Mouse (Mus musculus): ENCODE data around the gene Fam216b.

Gene Fam216b

GRCm38 (mm10) chr14:78043079-78043478, 45.7 kb downstream of the Fam216b start:
- DNase-seq (ENCODE audit: low spot score): no peak

DNA sequence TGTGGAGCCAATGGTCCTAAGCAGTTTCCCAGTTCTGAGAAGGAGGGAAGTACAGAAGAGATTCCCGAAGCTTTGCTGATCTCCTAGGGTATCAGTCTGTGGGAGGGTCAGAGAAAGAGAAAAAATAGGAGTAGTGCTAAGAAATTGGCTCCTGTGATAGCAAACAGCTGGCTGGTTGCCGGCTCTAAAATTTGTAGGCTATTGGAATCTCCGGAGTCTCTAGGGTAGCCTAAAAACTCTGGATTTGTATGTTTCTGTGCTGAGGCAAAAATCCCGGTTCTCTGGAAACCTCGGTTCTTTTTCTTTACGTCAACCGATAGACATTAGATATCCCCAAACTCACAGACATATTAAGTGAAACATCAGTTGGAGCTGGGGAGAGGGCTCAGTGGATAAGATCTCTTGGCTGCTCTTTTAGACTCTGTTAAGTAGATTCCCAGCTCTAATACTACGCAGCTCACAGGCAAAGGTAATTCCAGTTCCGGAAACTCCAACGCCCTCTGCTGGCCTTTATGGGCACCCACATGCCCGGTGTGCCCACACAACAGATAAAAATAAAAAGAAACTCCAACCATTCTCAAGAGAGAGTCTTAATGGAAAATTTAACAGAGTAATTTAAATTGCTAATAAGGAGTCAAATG, 46.8 kb downstream of the Fam216b start:
- DNase-seq (ENCODE audit: low spot score): no peak

DNA sequence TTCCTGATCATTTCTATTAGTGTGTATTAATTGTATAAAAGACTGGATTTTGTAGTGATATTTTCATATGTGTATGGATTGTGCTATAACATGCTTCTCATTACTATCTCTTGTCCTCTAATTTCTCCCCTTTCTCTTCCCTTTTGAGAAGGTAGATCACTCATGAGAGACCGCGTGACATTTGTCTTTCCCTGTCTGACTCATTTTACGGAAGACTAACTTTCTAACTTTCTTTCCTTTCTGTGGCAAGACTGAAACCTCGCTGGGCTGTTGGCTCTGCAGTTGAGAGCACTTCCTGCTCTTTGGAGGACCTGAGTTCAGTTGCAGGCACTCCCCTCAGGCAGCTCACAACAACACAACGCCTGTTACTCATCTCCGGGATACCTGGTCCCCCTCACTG, 48.2 kb downstream of the Fam216b start:
- DNase-seq (ENCODE audit: low spot score): no peak

GRCm38 (mm10) chr14:78038876-78039275, 49.9 kb downstream of the Fam216b start:
- DNase-seq (ENCODE audit: low spot score): no peak
